Mouse (Mus musculus): ENCODE results near the gene Pank2.

DNA sequence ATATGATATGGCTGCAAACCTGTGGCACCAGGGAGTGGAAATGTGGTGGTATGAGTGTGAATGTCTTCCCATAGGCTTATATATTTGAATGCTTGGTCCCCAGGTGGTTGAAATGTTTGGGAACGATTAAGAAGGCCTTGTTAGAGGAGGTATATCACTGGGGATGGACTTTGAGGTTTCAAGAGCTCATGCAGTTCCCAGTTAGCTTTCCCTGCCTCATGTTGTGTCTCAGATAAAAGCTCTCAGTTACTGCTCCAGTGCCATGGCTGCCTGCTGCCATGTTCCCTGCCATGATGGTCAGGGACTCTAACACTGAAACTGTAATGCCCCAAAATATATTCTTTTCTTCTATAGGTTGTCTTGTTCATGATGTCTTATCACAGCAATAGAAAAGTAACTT is 19.3 kb downstream of the Pank2 start:
- TF ChIP-seq EP300 (IDR thresholded peaks at IDR 0.05) (no peak), CTCF (IDR thresholded peaks at IDR 0.05) (no peak)
